Mouse (Mus musculus): ENCODE data around the gene Riok1. TPM values are rescaled to one million over a fixed set of nuclear protein-coding genes. Genes with fewer than 3 reads are reported as not detected.

Gene Riok1
- polyA plus RNA-seq, 1 experiment from 2014 or later = 73.3 TPM

DNA sequence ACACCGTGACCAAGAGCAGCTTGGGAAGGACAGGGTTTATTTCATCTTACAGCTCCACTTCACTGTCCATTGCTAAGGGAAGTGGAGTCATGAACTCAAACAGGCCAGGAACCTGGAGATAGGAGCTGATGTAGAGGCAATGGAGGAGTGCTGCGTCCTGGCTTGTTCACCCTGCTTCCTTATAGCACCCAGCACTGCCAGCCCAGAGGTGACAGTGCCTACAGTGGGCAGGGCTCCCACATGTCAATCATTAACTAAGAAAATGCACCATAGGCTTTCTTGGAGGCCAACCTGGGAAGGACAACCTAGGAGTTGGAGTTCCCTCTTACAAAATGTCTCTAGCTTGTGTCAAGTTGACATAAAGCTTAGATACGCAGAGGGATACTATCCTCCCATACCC, 51.2 kb downstream of the Riok1 start:
- H3K9me3 ChIP-seq = no peaks in the 10 kb centered on the region
- H3K27me3 ChIP-seq = no peaks in the 10 kb centered on the region
- no peaks in the 10 kb centered on the region for H3K4me1 ChIP-seq (replicated peaks)
- H3K9ac ChIP-seq (replicated peaks) = no peak overlapping the region
- H3K27ac ChIP-seq = no peak overlapping the region
- ATAC-seq (ENCODE audit: insufficient number of reproducible peaks, insufficient read depth, low FRiP score, low TSS enrichment, low read depth) = no peak
- WGBS = 86% methylated on average over 3 of the region's 3 CpGs
- no peak overlapping the region for H3K4me2 ChIP-seq
- no peak overlapping the region for H3K4me3 ChIP-seq (replicated peaks)
- no peaks in the 10 kb centered on the region for H3K36me3 ChIP-seq

DNA sequence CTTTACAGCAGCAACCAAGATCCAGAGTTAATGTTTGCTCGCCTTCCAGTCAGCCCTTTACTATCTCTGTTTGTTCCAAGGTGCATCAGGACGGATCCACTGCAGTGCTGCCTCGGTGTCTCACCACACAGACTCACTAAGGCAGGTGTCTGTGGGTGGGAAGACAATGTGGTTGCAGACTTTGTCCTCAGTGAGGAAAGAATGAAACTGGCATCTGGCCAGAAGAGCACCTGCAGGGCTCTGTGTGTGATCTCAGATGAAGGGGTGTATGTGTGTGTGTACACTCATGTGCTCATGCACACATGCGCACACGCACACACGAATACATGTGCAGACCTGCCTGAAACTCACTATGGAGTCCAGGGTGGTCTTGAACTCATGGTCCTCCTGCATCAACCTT, 52.7 kb downstream of the Riok1 start:
- Histone ChIP-seq H3K4me3 (replicated peaks) (no peak overlapping the region), H3K4me2 (no peak overlapping the region)
- WGBS = 91% methylated on average over 6 of the region's 6 CpGs

GRCm38 (mm10) chr13:38089871-38090270, 53.1 kb downstream of the Riok1 start:
- 59% methylated on average over 4 of the region's 4 CpGs for WGBS
- ATAC-seq (ENCODE audit: insufficient number of reproducible peaks, insufficient read depth, low FRiP score, low TSS enrichment, low read depth) = no peak
- no peak overlapping the region for H3K9ac ChIP-seq (replicated peaks)
- no peak overlapping the region for H3K4me2 ChIP-seq
- no peaks in the 10 kb centered on the region for H3K36me3 ChIP-seq
- H3K27ac ChIP-seq = no peak overlapping the region
- no peaks in the 10 kb centered on the region for H3K4me1 ChIP-seq (replicated peaks)
- H3K9me3 ChIP-seq = no peaks in the 10 kb centered on the region
- H3K4me3 ChIP-seq (replicated peaks) = no peak overlapping the region
- no peaks in the 10 kb centered on the region for H3K27me3 ChIP-seq

More for the DNA sequence above, 52.7 kb downstream of the Riok1 start:
- no peaks in the 10 kb centered on the region for H3K36me3 ChIP-seq
- H3K4me1 ChIP-seq (replicated peaks) = no peaks in the 10 kb centered on the region
- H3K9ac ChIP-seq (replicated peaks) = no peak overlapping the region
- no peaks in the 10 kb centered on the region for H3K9me3 ChIP-seq
- no peak for ATAC-seq (ENCODE audit: insufficient number of reproducible peaks, insufficient read depth, low FRiP score, low TSS enrichment, low read depth)
- H3K27me3 ChIP-seq = no peaks in the 10 kb centered on the region
- H3K27ac ChIP-seq = no peak overlapping the region

DNA sequence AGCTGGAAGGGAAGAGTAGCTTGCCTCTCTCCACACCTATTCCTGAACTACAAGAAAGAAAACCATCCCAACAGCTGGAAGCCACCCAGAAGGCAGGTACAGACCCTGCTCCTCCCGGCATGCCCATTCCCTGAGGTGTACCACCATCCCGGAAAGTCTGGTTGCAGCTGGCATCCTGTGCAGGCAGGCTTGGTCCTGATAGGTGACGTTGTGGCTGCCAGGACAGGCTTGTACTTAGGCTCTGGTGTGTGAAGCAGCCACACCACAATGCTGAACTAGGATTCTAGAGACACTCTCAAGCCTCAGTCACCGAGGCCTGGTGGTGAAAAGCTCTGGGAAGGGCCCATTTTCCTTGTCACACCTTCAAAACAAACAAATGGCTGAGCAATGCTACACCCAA, 59.4 kb downstream of the Riok1 start:
- H3K4me2 ChIP-seq = no peak overlapping the region
- H3K27ac ChIP-seq = no peak overlapping the region
- no peak for ATAC-seq (ENCODE audit: insufficient number of reproducible peaks, insufficient read depth, low FRiP score, low TSS enrichment, low read depth)
- H3K36me3 ChIP-seq = no peaks in the 10 kb centered on the region
- WGBS = 35% methylated on average over 4 of the region's 4 CpGs
- peaks cover 8% of the 10 kb centered on the region for H3K4me1 ChIP-seq (replicated peaks)
- H3K9me3 ChIP-seq = no peaks in the 10 kb centered on the region
- no peak overlapping the region for H3K9ac ChIP-seq (replicated peaks)
- no peak overlapping the region for H3K4me3 ChIP-seq (replicated peaks)
- no peaks in the 10 kb centered on the region for H3K27me3 ChIP-seq

DNA sequence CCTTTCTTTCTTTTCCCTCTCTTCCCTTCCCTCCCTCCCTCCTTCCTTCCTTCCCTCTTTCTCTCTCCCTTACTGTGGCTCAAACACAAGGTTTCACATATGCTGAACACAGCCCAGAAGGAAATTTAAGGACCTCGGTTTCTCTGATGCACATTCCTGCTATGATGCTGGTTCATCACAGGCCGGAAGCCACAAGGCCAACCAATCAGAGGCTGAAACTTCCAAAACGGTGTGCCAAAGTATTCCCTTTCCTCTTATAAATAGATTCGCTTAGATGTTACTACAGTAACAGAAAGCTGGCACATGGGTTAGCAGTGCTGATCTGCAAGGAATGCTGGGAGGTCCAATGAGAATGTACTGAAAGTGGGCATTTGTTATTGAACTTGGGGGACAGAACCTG, 66.6 kb downstream of the Riok1 start:
- 69% methylated on average over 4 of the region's 4 CpGs for WGBS
- H3K4me2 ChIP-seq = no peak overlapping the region
- H3K4me3 ChIP-seq (replicated peaks) = no peak overlapping the region
- no peak overlapping the region for H3K27ac ChIP-seq
- H3K36me3 ChIP-seq = no peaks in the 10 kb centered on the region
- peaks cover 5% of the 10 kb centered on the region; the same call in 1 of the 2 replicates for H3K4me1 ChIP-seq (replicated peaks)
- ATAC-seq (ENCODE audit: insufficient number of reproducible peaks, insufficient read depth, low FRiP score, low TSS enrichment, low read depth) = no peak
- H3K27me3 ChIP-seq = no peaks in the 10 kb centered on the region
- H3K9ac ChIP-seq (replicated peaks) = no peak overlapping the region
- no peaks in the 10 kb centered on the region for H3K9me3 ChIP-seq

GRCm38 (mm10) chr13:38104501-38104900, 67.7 kb downstream of the Riok1 start:
- Histone ChIP-seq H3K9me3 (no peaks in the 10 kb centered on the region), H3K4me2 (no peak overlapping the region), H3K27ac (no peak overlapping the region), H3K4me3 (replicated peaks) (no peak overlapping the region), H3K9ac (replicated peaks) (no peak overlapping the region), H3K36me3 (no peaks in the 10 kb centered on the region), H3K27me3 (no peaks in the 10 kb centered on the region), H3K4me1 (replicated peaks) (peaks cover 5% of the 10 kb centered on the region; the same call in 1 of the 2 replicates)
- WGBS = 82% methylated on average over 10 of the region's 10 CpGs
- ATAC-seq (ENCODE audit: insufficient number of reproducible peaks, insufficient read depth, low FRiP score, low TSS enrichment, low read depth) = no peak

- ATAC-seq (ENCODE audit: insufficient number of reproducible peaks, insufficient read depth, low FRiP score, low TSS enrichment, low read depth) = no peak
- H3K27ac ChIP-seq = no peak overlapping the region
- no peaks in the 10 kb centered on the region for H3K27me3 ChIP-seq
- WGBS = 86% methylated on average over 9 of the region's 9 CpGs
- H3K9me3 ChIP-seq = no peaks in the 10 kb centered on the region
- no peaks in the 10 kb centered on the region for H3K36me3 ChIP-seq
- no peak overlapping the region for H3K4me3 ChIP-seq (replicated peaks)
- peaks cover 3% of the 10 kb centered on the region; the same call in 1 of the 2 replicates for H3K4me1 ChIP-seq (replicated peaks)
- no peak overlapping the region for H3K4me2 ChIP-seq
- H3K9ac ChIP-seq (replicated peaks) = no peak overlapping the region
Measured at GRCm38 (mm10) chr13:38109081-38109480, 72.3 kb downstream of the Riok1 start.

Small RNAs within 50 kb of the gene (microRNA-seq; reads per million reads assigned to microRNA genes)
- not detected for gene Gm27387

Other genes with a start within 250 kb of the Riok1 start
- 128 and 134 TPM in 2 replicates for gene Ssr1, start 42.8 kb upstream of the Riok1 start, polyA plus RNA-seq (2016; fragmentation: Nextera tagmentation; extraction: Ambion mirVana)
- 1.4 and 1.6 TPM in 2 replicates for gene Cage1, start 74 bp downstream of the Riok1 start, polyA plus RNA-seq (2016; fragmentation: Nextera tagmentation; extraction: Ambion mirVana)
- gene Dsp, start 114.3 kb downstream of the Riok1 start, polyA plus RNA-seq (2016; fragmentation: Nextera tagmentation; extraction: Ambion mirVana) = 4.8 and 5.3 TPM in 2 replicates
- gene Snrnp48, start 167.9 kb downstream of the Riok1 start, polyA plus RNA-seq (2016; fragmentation: Nextera tagmentation; extraction: Ambion mirVana) = 38.3 and 43.8 TPM in 2 replicates